Mouse (Mus musculus): Measurements from ENCODE around the gene Senp3. TPM values are rescaled to one million over a fixed set of nuclear protein-coding genes. Genes with fewer than 3 reads are reported as not detected.

Gene Senp3
- polyA plus RNA-seq, 1 experiment from 2014 or later, result 96.5 TPM

DNA sequence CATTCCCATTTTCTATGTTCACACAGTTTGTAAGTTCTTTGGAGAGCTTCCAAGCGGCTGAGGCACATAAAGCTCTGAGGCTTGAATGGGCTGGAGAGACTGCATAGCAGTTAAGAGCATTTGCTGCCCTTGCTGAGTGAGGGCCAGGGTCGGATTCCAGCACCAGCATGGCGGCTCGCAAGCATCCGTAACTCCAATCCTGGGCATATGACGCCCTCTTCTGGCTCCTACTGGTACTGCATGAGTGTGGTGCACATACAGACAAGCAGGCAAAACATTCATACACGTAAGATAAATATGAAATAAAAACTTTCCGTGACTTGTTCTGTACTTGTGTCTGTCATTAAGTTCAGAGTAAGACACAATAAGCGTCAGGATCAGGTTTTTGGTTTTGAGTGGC is 33.6 kb upstream of the Senp3 start:
- Histone ChIP-seq H3K9me3 (ENCODE audit: low read length) (peaks cover 3% of the 10 kb centered on the region), H3K9ac (replicated peaks; ENCODE audit: low read length) (no peak overlapping the region), H3K4me2 (replicated peaks; ENCODE audit: low read depth, low read length) (no peak overlapping the region), H3K36me3 (ENCODE audit: insufficient read depth, low read length) (no peaks in the 10 kb centered on the region), H3K27me3 (ENCODE audit: insufficient read depth, low read length) (no peaks in the 10 kb centered on the region), H3K4me1 (ENCODE audit: insufficient read depth, low read length) (peaks cover 24% of the 10 kb centered on the region), H3K4me3 (ENCODE audit: low read length) (no peak overlapping the region), H3K27ac (ENCODE audit: low read length) (peak overlapping the region; percentile 92)
- ATAC-seq (ENCODE audit: low FRiP score, low TSS enrichment), result no peak
- 52% methylated on average over 9 of the region's 9 CpGs for WGBS

DNA sequence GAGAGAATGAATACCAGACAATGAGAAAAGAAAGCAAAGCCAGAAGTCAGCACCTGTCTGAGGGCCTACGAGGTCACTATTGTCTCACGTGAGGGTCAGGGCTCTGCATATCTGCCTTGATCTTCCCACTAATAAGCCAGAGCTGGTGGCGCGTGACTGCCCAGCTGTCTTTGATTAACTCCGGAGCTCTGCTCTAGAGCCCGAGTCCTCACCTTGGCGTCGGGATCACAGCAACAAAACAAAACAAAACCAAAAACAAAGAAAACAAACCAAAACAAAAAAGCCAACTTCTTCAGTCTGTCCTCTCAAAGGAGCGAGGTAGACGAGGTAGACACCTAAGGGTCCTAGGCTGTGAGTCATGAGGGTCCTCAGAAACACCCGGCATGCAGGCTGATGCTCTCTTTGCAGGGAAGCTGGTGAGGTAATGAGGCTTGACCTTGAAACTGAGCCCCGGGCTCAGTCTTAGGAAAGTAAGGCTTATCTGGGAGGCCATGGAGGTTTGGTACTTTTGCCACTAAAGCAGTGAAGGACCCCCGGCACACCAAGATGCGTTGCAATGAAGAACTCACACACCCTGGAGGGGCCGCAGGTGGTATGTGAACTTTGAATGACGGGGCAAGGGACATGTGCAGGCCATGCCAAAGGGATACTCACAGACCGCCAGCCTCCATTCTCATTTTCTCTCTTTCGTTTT is 32.9 kb upstream of the Senp3 start:
- Histone ChIP-seq H3K9ac (replicated peaks; ENCODE audit: low read length) (no peak overlapping the region), H3K4me3 (ENCODE audit: low read length) (0 out of 2 replicates have a peak overlapping the region, but pooled peaks have one; percentile 10), H3K9me3 (ENCODE audit: low read length) (peaks cover 3% of the 10 kb centered on the region), H3K4me1 (ENCODE audit: insufficient read depth, low read length) (peaks cover 24% of the 10 kb centered on the region), H3K4me2 (replicated peaks; ENCODE audit: low read depth, low read length) (peak overlapping the region; percentile 37), H3K27me3 (ENCODE audit: insufficient read depth, low read length) (no peaks in the 10 kb centered on the region), H3K36me3 (ENCODE audit: insufficient read depth, low read length) (no peaks in the 10 kb centered on the region), H3K27ac (ENCODE audit: low read length) (peak overlapping the region; percentile 92)
- WGBS, result 33% methylated on average over 18 of the region's 18 CpGs
- peak; percentile 63; the same call in 1 of the 2 replicates for ATAC-seq (ENCODE audit: low FRiP score, low TSS enrichment)

DNA sequence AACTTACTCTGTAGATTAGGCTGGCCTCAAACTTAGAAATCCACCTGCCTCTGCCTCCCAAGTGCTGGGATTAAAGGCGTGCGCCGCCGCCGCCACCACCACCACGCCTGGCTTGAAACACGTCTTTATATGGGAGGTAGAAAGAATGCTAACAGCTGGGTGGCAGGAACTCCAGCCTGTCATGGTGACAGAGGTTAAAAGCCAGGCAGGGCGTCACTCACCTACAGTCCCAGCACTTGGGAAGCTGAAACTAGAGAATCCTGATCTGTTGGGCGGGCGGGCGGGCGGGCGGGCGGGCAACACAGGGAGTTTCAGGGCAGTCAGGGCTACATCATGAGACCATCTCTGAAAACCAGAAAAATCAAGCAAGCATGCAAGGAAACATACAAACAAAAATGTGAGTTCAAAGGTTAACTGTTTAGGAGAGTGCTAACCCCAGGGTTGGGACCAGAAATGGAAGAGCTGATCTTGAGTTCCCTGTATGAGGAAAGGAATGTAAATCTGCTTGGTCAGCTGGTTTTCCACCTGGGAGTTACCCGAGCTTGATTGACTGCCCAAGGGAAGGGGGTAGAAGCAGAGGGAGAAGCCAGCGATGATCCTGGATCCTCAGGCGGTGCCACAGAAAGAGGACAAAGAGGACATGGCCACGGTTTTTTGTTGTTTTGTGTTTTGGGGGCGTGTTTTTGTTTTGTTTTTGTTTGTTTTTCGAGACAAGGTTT is 31.2 kb upstream of the Senp3 start:
- H3K27ac ChIP-seq (ENCODE audit: low read length), result peak overlapping the region; percentile 72

DNA sequence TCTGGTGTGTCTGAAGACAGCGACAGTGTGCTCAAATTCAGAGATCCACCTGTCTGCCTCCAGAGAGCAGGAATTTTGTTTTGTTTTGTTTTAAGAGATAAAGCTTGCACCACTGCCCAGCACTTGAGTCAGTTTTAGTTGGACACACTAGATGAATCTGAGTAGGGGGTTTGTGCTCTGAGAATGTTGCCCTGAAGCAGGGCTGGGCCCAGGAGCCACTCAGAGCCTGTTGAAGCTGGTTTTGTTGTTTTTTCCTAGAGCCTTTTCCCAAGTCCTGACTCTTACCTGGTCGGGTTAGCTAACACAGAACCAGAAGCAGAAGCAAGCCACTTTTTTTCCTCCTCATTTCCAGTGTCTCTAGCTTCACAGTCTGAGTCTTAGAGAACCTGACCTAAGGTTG is 29.2 kb upstream of the Senp3 start:
- no peak overlapping the region for H3K4me2 ChIP-seq (replicated peaks; ENCODE audit: low read depth, low read length)
- peaks cover 3% of the 10 kb centered on the region for H3K9me3 ChIP-seq (ENCODE audit: low read length)
- H3K27ac ChIP-seq (ENCODE audit: low read length), result no peak overlapping the region
- 74% methylated on average over 2 of the region's 2 CpGs for WGBS
- no peaks in the 10 kb centered on the region for H3K36me3 ChIP-seq (ENCODE audit: insufficient read depth, low read length)
- H3K4me3 ChIP-seq (ENCODE audit: low read length), result no peak overlapping the region
- no peak for ATAC-seq (ENCODE audit: low FRiP score, low TSS enrichment)
- peaks cover 16% of the 10 kb centered on the region for H3K4me1 ChIP-seq (ENCODE audit: insufficient read depth, low read length)
- H3K27me3 ChIP-seq (ENCODE audit: insufficient read depth, low read length), result no peaks in the 10 kb centered on the region
- H3K9ac ChIP-seq (replicated peaks; ENCODE audit: low read length), result no peak overlapping the region

More for the DNA sequence above, 31.2 kb upstream of the Senp3 start:
- Histone ChIP-seq H3K4me2 (replicated peaks; ENCODE audit: low read depth, low read length) (peak overlapping the region; percentile 16; the same call in 1 of the 2 replicates), H3K4me1 (ENCODE audit: insufficient read depth, low read length) (peaks cover 19% of the 10 kb centered on the region), H3K4me3 (ENCODE audit: low read length) (no peak overlapping the region), H3K36me3 (ENCODE audit: insufficient read depth, low read length) (no peaks in the 10 kb centered on the region), H3K27me3 (ENCODE audit: insufficient read depth, low read length) (no peaks in the 10 kb centered on the region), H3K9me3 (ENCODE audit: low read length) (peaks cover 3% of the 10 kb centered on the region), H3K9ac (replicated peaks; ENCODE audit: low read length) (no peak overlapping the region)
- WGBS, result 54% methylated on average over 20 of the region's 20 CpGs
- ATAC-seq (ENCODE audit: low FRiP score, low TSS enrichment), result peak; percentile 67

- Histone ChIP-seq H3K4me2 (replicated peaks; ENCODE audit: low read depth, low read length) (no peak overlapping the region), H3K4me3 (ENCODE audit: low read length) (no peak overlapping the region), H3K4me1 (ENCODE audit: insufficient read depth, low read length) (peaks cover 10% of the 10 kb centered on the region), H3K9ac (replicated peaks; ENCODE audit: low read length) (no peak overlapping the region), H3K9me3 (ENCODE audit: low read length) (peaks cover 2% of the 10 kb centered on the region), H3K36me3 (ENCODE audit: insufficient read depth, low read length) (no peaks in the 10 kb centered on the region), H3K27ac (ENCODE audit: low read length) (no peak overlapping the region), H3K27me3 (ENCODE audit: insufficient read depth, low read length) (no peaks in the 10 kb centered on the region)
- ATAC-seq (ENCODE audit: low FRiP score, low TSS enrichment), result no peak
- WGBS, result 68% methylated on average over 3 of the region's 3 CpGs
Measured at GRCm38 (mm10) chr11:69710470-69710869, 28.6 kb upstream of the Senp3 start.

GRCm38 (mm10) chr11:69709554-69710446 is 27.9 kb upstream of the Senp3 start:
- no peaks in the 10 kb centered on the region for H3K9me3 ChIP-seq (ENCODE audit: low read length)
- no peak overlapping the region for H3K4me2 ChIP-seq (replicated peaks; ENCODE audit: low read depth, low read length)
- H3K27ac ChIP-seq (ENCODE audit: low read length), result no peak overlapping the region; the same call in 1 of the 2 replicates
- ATAC-seq (ENCODE audit: low FRiP score, low TSS enrichment), result no peak
- H3K27me3 ChIP-seq (ENCODE audit: insufficient read depth, low read length), result no peaks in the 10 kb centered on the region
- H3K4me1 ChIP-seq (ENCODE audit: insufficient read depth, low read length), result peaks cover 3% of the 10 kb centered on the region
- no peak overlapping the region for H3K9ac ChIP-seq (replicated peaks; ENCODE audit: low read length)
- no peaks in the 10 kb centered on the region for H3K36me3 ChIP-seq (ENCODE audit: insufficient read depth, low read length)
- WGBS, result 60% methylated on average over 11 of the region's 11 CpGs
- H3K4me3 ChIP-seq (ENCODE audit: low read length), result no peak overlapping the region

GRCm38 (mm10) chr11:69708614-69709265 is 26.9 kb upstream of the Senp3 start:
- H3K27me3 ChIP-seq (ENCODE audit: insufficient read depth, low read length), result no peaks in the 10 kb centered on the region
- H3K27ac ChIP-seq (ENCODE audit: low read length), result no peak overlapping the region
- no peaks in the 10 kb centered on the region for H3K4me1 ChIP-seq (ENCODE audit: insufficient read depth, low read length)
- 60% methylated on average over 3 of the region's 3 CpGs for WGBS
- no peaks in the 10 kb centered on the region for H3K36me3 ChIP-seq (ENCODE audit: insufficient read depth, low read length)
- no peak overlapping the region for H3K4me2 ChIP-seq (replicated peaks; ENCODE audit: low read depth, low read length)
- H3K9me3 ChIP-seq (ENCODE audit: low read length), result no peaks in the 10 kb centered on the region
- no peak overlapping the region for H3K9ac ChIP-seq (replicated peaks; ENCODE audit: low read length)
- no peak for ATAC-seq (ENCODE audit: low FRiP score, low TSS enrichment)
- H3K4me3 ChIP-seq (ENCODE audit: low read length), result no peak overlapping the region

GRCm38 (mm10) chr11:69707873-69708381 is 26.0 kb upstream of the Senp3 start:
- Histone ChIP-seq H3K27ac (ENCODE audit: low read length) (no peak overlapping the region), H3K9me3 (ENCODE audit: low read length) (no peaks in the 10 kb centered on the region), H3K4me1 (ENCODE audit: insufficient read depth, low read length) (no peaks in the 10 kb centered on the region), H3K36me3 (ENCODE audit: insufficient read depth, low read length) (no peaks in the 10 kb centered on the region), H3K27me3 (ENCODE audit: insufficient read depth, low read length) (no peaks in the 10 kb centered on the region), H3K4me2 (replicated peaks; ENCODE audit: low read depth, low read length) (no peak overlapping the region), H3K4me3 (ENCODE audit: low read length) (no peak overlapping the region), H3K9ac (replicated peaks; ENCODE audit: low read length) (no peak overlapping the region)
- no peak for ATAC-seq (ENCODE audit: low FRiP score, low TSS enrichment)
- WGBS, result 87% methylated on average over 4 of the region's 4 CpGs

DNA sequence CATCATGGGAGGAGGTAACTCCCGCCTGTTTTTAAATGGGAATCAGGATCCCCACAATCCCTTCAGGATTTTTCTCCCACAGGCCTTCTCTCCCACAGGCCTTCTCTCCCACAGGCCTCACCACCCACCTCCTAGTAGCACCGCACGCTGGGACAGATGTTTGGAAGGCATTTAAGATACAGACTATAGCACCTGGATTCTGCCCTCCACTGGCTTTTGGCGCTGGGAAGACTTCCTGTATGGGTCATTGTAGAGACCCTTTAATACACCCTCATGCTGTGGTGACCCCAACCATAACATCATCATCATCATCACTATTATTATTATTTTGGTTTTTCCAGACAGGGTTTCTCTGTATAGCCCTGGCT is 25.6 kb upstream of the Senp3 start:
- Histone ChIP-seq H3K4me3 (ENCODE audit: low read length) (no peak overlapping the region), H3K27me3 (ENCODE audit: insufficient read depth, low read length) (no peaks in the 10 kb centered on the region), H3K27ac (ENCODE audit: low read length) (no peak overlapping the region), H3K9ac (replicated peaks; ENCODE audit: low read length) (no peak overlapping the region), H3K4me2 (replicated peaks; ENCODE audit: low read depth, low read length) (no peak overlapping the region), H3K36me3 (ENCODE audit: insufficient read depth, low read length) (no peaks in the 10 kb centered on the region), H3K9me3 (ENCODE audit: low read length) (no peaks in the 10 kb centered on the region), H3K4me1 (ENCODE audit: insufficient read depth, low read length) (no peaks in the 10 kb centered on the region)
- ATAC-seq (ENCODE audit: low FRiP score, low TSS enrichment), result no peak
- WGBS, result 86% methylated on average over 4 of the region's 4 CpGs

Data from kidney, embryonic 16.5 days (tissue).